Mouse (Mus musculus) testis, adult 2 months (tissue): ENCODE results near the gene Mrpl20. TPM values are rescaled to one million over a fixed set of nuclear protein-coding genes. Genes with fewer than 3 reads are reported as not detected.

Experiments
- H3K27ac ChIP-seq: fragments of 200-500 bp; 2 replicates; pipeline ENCODE4 v1.5.1; 2012; ENCODE audit warnings: low read depth, low read length; ENCODE audit not compliant: control insufficient read depth, insufficient read depth
- H3K27me3 ChIP-seq: fragments of 200-500 bp; 2 replicates; pipeline ENCODE4 v1.6.1; 2012; ENCODE audit warnings: mild to moderate bottlenecking, low read length, moderate library complexity; ENCODE audit not compliant: control insufficient read depth, insufficient read depth
- H3K36me3 ChIP-seq: fragments of 200-500 bp; 2 replicates; pipeline ENCODE4 v1.6.1; 2012; ENCODE audit warnings: mild to moderate bottlenecking, low read length; ENCODE audit not compliant: control insufficient read depth, insufficient read depth
- H3K4me1 ChIP-seq: fragments of 200-500 bp; 2 replicates; pipeline ENCODE4 v1.6.1; 2012; ENCODE audit warnings: low read length; ENCODE audit not compliant: control insufficient read depth, insufficient read depth
- H3K4me3 ChIP-seq: fragments of 200-500 bp; 2 replicates; pipeline ENCODE4 v1.5.1; 2012; ENCODE audit warnings: low read depth, mild to moderate bottlenecking, low read length, moderate library complexity, mixed read lengths; ENCODE audit not compliant: control insufficient read depth
- CTCF ChIP-seq: fragments of 200-500 bp; IDR thresholded peaks from 2 replicates; pipeline ENCODE4 v1.5.1; 2012; ENCODE audit warnings: low read depth, mild to moderate bottlenecking, inconsistent platforms, low read length, moderate library complexity; ENCODE audit not compliant: control insufficient read depth, insufficient read depth, insufficient replicate concordance
- POLR2A ChIP-seq: fragments of 200-500 bp; IDR thresholded peaks from 2 replicates; pipeline ENCODE4 v1.6.1; 2012; ENCODE audit warnings: low read depth, mild to moderate bottlenecking, inconsistent platforms, low read length, moderate library complexity; ENCODE audit not compliant: control insufficient read depth
- polyA plus RNA-seq: library from polyadenylated mRNA; depleted of rRNA; stranded (reverse); fragments of >200 nt; gene quantifications from 2 replicates; pipeline ENCODE4 v1.2.3, GENCODE M21; 2012

The Mrpl20 gene
- polyA plus RNA-seq, 1 experiment = 134 TPM

GRCm38 (mm10) chr4:155817533-155817932, 14.9 kb downstream of the Mrpl20 start:
- Histone ChIP-seq H3K27me3 (no peaks in the 10 kb centered on the region), H3K27ac (no peak overlapping the region), H3K4me3 (no peak overlapping the region), H3K4me1 (peaks cover 4% of the 10 kb centered on the region; the same call in 1 of the 2 replicates), H3K36me3 (peaks cover 12% of the 10 kb centered on the region)
- TF ChIP-seq CTCF (no peak), POLR2A (no peak)

- Histone ChIP-seq H3K27me3 (no peaks in the 10 kb centered on the region), H3K27ac (no peak overlapping the region), H3K4me3 (no peak overlapping the region), H3K36me3 (peaks cover 6% of the 10 kb centered on the region), H3K4me1 (no peaks in the 10 kb centered on the region)
- TF ChIP-seq CTCF (no peak), POLR2A (no peak)
Measured at GRCm38 (mm10) chr4:155821025-155821424, 18.3 kb downstream of the Mrpl20 start.

- no peak for TF ChIP-seq POLR2A
- TF ChIP-seq CTCF = no peak
- Histone ChIP-seq H3K4me3 (no peak overlapping the region), H3K4me1 (no peaks in the 10 kb centered on the region), H3K36me3 (peaks cover 3% of the 10 kb centered on the region), H3K27ac (no peak overlapping the region), H3K27me3 (no peaks in the 10 kb centered on the region)
Measured at GRCm38 (mm10) chr4:155823443-155823842, 20.8 kb downstream of the Mrpl20 start.

- no peaks in the 10 kb centered on the region for H3K36me3 ChIP-seq
- no peaks in the 10 kb centered on the region for H3K27me3 ChIP-seq
- no peak overlapping the region for H3K27ac ChIP-seq
- H3K4me3 ChIP-seq = no peak overlapping the region
- no peak for TF ChIP-seq CTCF
- no peak for TF ChIP-seq POLR2A
- peaks cover 2% of the 10 kb centered on the region; the same call in 1 of the 2 replicates for H3K4me1 ChIP-seq
Measured at GRCm38 (mm10) chr4:155829866-155830265, 27.2 kb downstream of the Mrpl20 start.

GRCm38 (mm10) chr4:155830596-155830995, 27.9 kb downstream of the Mrpl20 start:
- peak overlapping the region; percentile 14 for H3K4me3 ChIP-seq
- no peak overlapping the region for H3K27ac ChIP-seq
- TF ChIP-seq POLR2A (no peak), CTCF (no peak)
- H3K36me3 ChIP-seq = no peaks in the 10 kb centered on the region
- H3K27me3 ChIP-seq = no peaks in the 10 kb centered on the region
- H3K4me1 ChIP-seq = peaks cover 2% of the 10 kb centered on the region; the same call in 1 of the 2 replicates

GRCm38 (mm10) chr4:155831205-155831766, 28.6 kb downstream of the Mrpl20 start, which contains the start of gene Aurkaip1:
Aurkaip1 (plus strand) TSS chr4:155831272.
- no peaks in the 10 kb centered on the region for H3K36me3 ChIP-seq
- TF ChIP-seq CTCF (peak; percentile 80; the same call in 1 of the 2 replicates), POLR2A (peak; percentile 61)
- peak within 1 kb of the TSS; percentile 88 for H3K4me3 ChIP-seq
- H3K27ac ChIP-seq = peak within 1 kb of the TSS; percentile 75
- H3K4me1 ChIP-seq = peaks cover 2% of the 10 kb centered on the region; the same call in 1 of the 2 replicates
- no peaks in the 10 kb centered on the region for H3K27me3 ChIP-seq

- Histone ChIP-seq H3K27ac (peak overlapping the region; percentile 75), H3K4me3 (peak overlapping the region; percentile 88), H3K36me3 (no peaks in the 10 kb centered on the region), H3K27me3 (no peaks in the 10 kb centered on the region), H3K4me1 (peaks cover 2% of the 10 kb centered on the region; the same call in 1 of the 2 replicates)
- no peak for TF ChIP-seq CTCF
- TF ChIP-seq POLR2A = no peak
Measured at GRCm38 (mm10) chr4:155831831-155832230, 29.2 kb downstream of the Mrpl20 start.
